Mouse (Mus musculus) midbrain, embryonic 10.5 days (tissue): Measurements from ENCODE around the gene Lrfn5. TPM values are rescaled to one million over a fixed set of nuclear protein-coding genes. Genes with fewer than 3 reads are reported as not detected.

Source experiments
- DNase-seq: peaks from one replicate; pipeline ENCODE4 v3.0.0-alpha.2; 2017; ENCODE audit warnings: low spot score
- H3K27ac ChIP-seq: fragments of 300-500 bp; sonication (generic); replicated peaks from 2 replicates; pipeline ENCODE4 v1.5.1; 2016; ENCODE audit warnings: mild to moderate bottlenecking
- H3K27me3 ChIP-seq: fragments of 300-500 bp; sonication (generic); 2 replicates; pipeline ENCODE4 v1.6.1; 2016; ENCODE audit warnings: low read depth, mild to moderate bottlenecking; ENCODE audit not compliant: poor library complexity, severe bottlenecking
- H3K36me3 ChIP-seq: fragments of 300-500 bp; sonication (generic); 2 replicates; pipeline ENCODE4 v1.6.1; 2016; ENCODE audit warnings: mild to moderate bottlenecking, moderate library complexity
- H3K4me1 ChIP-seq: fragments of 300-500 bp; sonication (generic); 2 replicates; pipeline ENCODE4 v1.6.1; 2016
- H3K4me3 ChIP-seq: fragments of 300-500 bp; sonication (generic); 2 replicates; pipeline ENCODE4 v1.5.1; 2016; ENCODE audit warnings: mild to moderate bottlenecking, moderate library complexity
- H3K9me3 ChIP-seq: fragments of 300-500 bp; sonication (generic); replicated peaks from 2 replicates; pipeline ENCODE4 v1.6.1; 2016; ENCODE audit warnings: mild to moderate bottlenecking
- WGBS: fragments of 180-500 bp; shearing (Covaris S2); methylation state at CpG from one replicate; pipeline ENCODE4 v1.1.7; 2016; 5-methylcytosine and 5-hydroxymethylcytosine counted together
- polyA plus RNA-seq: library from polyadenylated mRNA; unstranded; fragments of >200 nt; fragmentation: Nextera tagmentation; extraction: Ambion mirVana; gene quantifications from 2 replicates; pipeline ENCODE4 v1.2.1, GENCODE M21; 2016

Gene Lrfn5
- polyA plus RNA-seq: 0.73 and 0.94 TPM in 2 replicates

- DNase-seq: peak; percentile 83
- Histone ChIP-seq H3K4me1 (peaks cover 27% of the 10 kb centered on the region), H3K4me3 (peak within 1 kb of the TSS; percentile 71), H3K27ac (peak within 1 kb of the TSS; percentile 86), H3K27me3 (peaks cover 77% of the 10 kb centered on the region), H3K36me3 (no peaks in the 10 kb centered on the region), H3K9me3 (no peaks in the 10 kb centered on the region)
- under 1% methylated on average over 49 of the region's 50 CpGs for WGBS
Measured at GRCm38 (mm10) chr12:61522829-61523370, at the start of gene Lrfn5. Gene Lrfn5, plus strand, starts transcription at chr12:61523150.

GRCm38 (mm10) chr12:61521501-61522147 lies 1.3 kb upstream of the Lrfn5 start:
- WGBS: 2% methylated on average over 20 of the region's 20 CpGs
- Histone ChIP-seq H3K9me3 (no peaks in the 10 kb centered on the region), H3K27ac (no peak overlapping the region), H3K4me1 (peaks cover 27% of the 10 kb centered on the region), H3K36me3 (no peaks in the 10 kb centered on the region), H3K27me3 (peaks cover 68% of the 10 kb centered on the region), H3K4me3 (peak overlapping the region; percentile 42)
- peak; percentile 24 for DNase-seq

- WGBS: 3% methylated on average over 6 of the region's 6 CpGs
- DNase-seq: no peak
- Histone ChIP-seq H3K36me3 (no peaks in the 10 kb centered on the region), H3K27me3 (peaks cover 73% of the 10 kb centered on the region), H3K9me3 (no peaks in the 10 kb centered on the region), H3K27ac (no peak overlapping the region), H3K4me1 (peaks cover 27% of the 10 kb centered on the region), H3K4me3 (peak overlapping the region; percentile 71)
Measured at GRCm38 (mm10) chr12:61522148-61522828, 662 bp upstream of the Lrfn5 start.

- H3K4me1 ChIP-seq: peaks cover 27% of the 10 kb centered on the region
- H3K4me3 ChIP-seq: peak overlapping the region; percentile 71
- no peak overlapping the region; the same call in 1 of the 2 replicates for H3K27ac ChIP-seq
- WGBS: 2% methylated on average over 16 of the region's 16 CpGs
- no peaks in the 10 kb centered on the region for H3K9me3 ChIP-seq
- peak; percentile 52 for DNase-seq
- H3K36me3 ChIP-seq: no peaks in the 10 kb centered on the region
- peaks cover 77% of the 10 kb centered on the region for H3K27me3 ChIP-seq
Measured at GRCm38 (mm10) chr12:61523631-61524182, 757 bp downstream of the Lrfn5 start.

- Histone ChIP-seq H3K27me3 (peaks cover 77% of the 10 kb centered on the region), H3K4me1 (peaks cover 27% of the 10 kb centered on the region), H3K9me3 (no peaks in the 10 kb centered on the region), H3K27ac (no peak overlapping the region), H3K36me3 (no peaks in the 10 kb centered on the region), H3K4me3 (peak overlapping the region; percentile 71)
- under 1% methylated on average over 33 of the region's 33 CpGs for WGBS
- peak; percentile 46 for DNase-seq
Measured at GRCm38 (mm10) chr12:61524183-61524651, 1.3 kb downstream of the Lrfn5 start.

GRCm38 (mm10) chr12:61526199-61526598 lies 3.2 kb downstream of the Lrfn5 start:
- H3K36me3 ChIP-seq: no peaks in the 10 kb centered on the region
- no peak overlapping the region for H3K27ac ChIP-seq
- H3K4me3 ChIP-seq: no peak overlapping the region
- no peaks in the 10 kb centered on the region for H3K9me3 ChIP-seq
- H3K4me1 ChIP-seq: peaks cover 27% of the 10 kb centered on the region
- H3K27me3 ChIP-seq: peaks cover 60% of the 10 kb centered on the region
- peak; percentile 47 for DNase-seq
- 1% methylated on average over 9 of the region's 9 CpGs for WGBS

- WGBS: 86% methylated on average over 5 of the region's 5 CpGs
- no peaks in the 10 kb centered on the region for H3K4me1 ChIP-seq
- H3K9me3 ChIP-seq: no peaks in the 10 kb centered on the region
- no peaks in the 10 kb centered on the region for H3K36me3 ChIP-seq
- H3K4me3 ChIP-seq: no peak overlapping the region
- H3K27me3 ChIP-seq: no peaks in the 10 kb centered on the region
- no peak for DNase-seq
- no peak overlapping the region for H3K27ac ChIP-seq
Measured at GRCm38 (mm10) chr12:61579949-61580348, 57.0 kb downstream of the Lrfn5 start.

- H3K4me1 ChIP-seq: no peaks in the 10 kb centered on the region
- H3K36me3 ChIP-seq: no peaks in the 10 kb centered on the region
- no peaks in the 10 kb centered on the region for H3K27me3 ChIP-seq
- H3K9me3 ChIP-seq: no peaks in the 10 kb centered on the region
- H3K4me3 ChIP-seq: no peak overlapping the region
- no peak for DNase-seq
- H3K27ac ChIP-seq: no peak overlapping the region
Measured at GRCm38 (mm10) chr12:61600305-61600704, 77.4 kb downstream of the Lrfn5 start.

- Histone ChIP-seq H3K27me3 (no peaks in the 10 kb centered on the region), H3K36me3 (no peaks in the 10 kb centered on the region), H3K9me3 (no peaks in the 10 kb centered on the region), H3K27ac (no peak overlapping the region), H3K4me3 (no peak overlapping the region), H3K4me1 (no peaks in the 10 kb centered on the region)
- whole genome bisulfite sequencing: 94% methylated on average over 3 of the region's 3 CpGs
- DNase-seq: no peak
Measured at GRCm38 (mm10) chr12:61607871-61608270, 84.9 kb downstream of the Lrfn5 start.

- Histone ChIP-seq H3K27ac (no peak overlapping the region), H3K4me3 (no peak overlapping the region), H3K4me1 (no peaks in the 10 kb centered on the region), H3K9me3 (no peaks in the 10 kb centered on the region), H3K27me3 (no peaks in the 10 kb centered on the region), H3K36me3 (no peaks in the 10 kb centered on the region)
- 77% methylated on average over 1 of the region's 1 CpGs for WGBS
- no peak for DNase-seq
Measured at GRCm38 (mm10) chr12:61610081-61610480, 87.1 kb downstream of the Lrfn5 start.

- H3K4me1 ChIP-seq: no peaks in the 10 kb centered on the region
- H3K4me3 ChIP-seq: no peak overlapping the region
- no peaks in the 10 kb centered on the region for H3K36me3 ChIP-seq
- H3K27me3 ChIP-seq: no peaks in the 10 kb centered on the region
- no peaks in the 10 kb centered on the region for H3K9me3 ChIP-seq
- no peak for DNase-seq
- H3K27ac ChIP-seq: no peak overlapping the region
Measured at GRCm38 (mm10) chr12:61624532-61624931, 101.6 kb downstream of the Lrfn5 start.

GRCm38 (mm10) chr12:61654380-61654779 lies 131.4 kb downstream of the Lrfn5 start:
- H3K36me3 ChIP-seq: no peaks in the 10 kb centered on the region
- DNase-seq: no peak
- H3K4me1 ChIP-seq: no peaks in the 10 kb centered on the region
- H3K9me3 ChIP-seq: no peaks in the 10 kb centered on the region
- no peak overlapping the region for H3K4me3 ChIP-seq
- H3K27me3 ChIP-seq: no peaks in the 10 kb centered on the region
- WGBS: 91% methylated on average over 5 of the region's 5 CpGs
- no peak overlapping the region for H3K27ac ChIP-seq

- H3K36me3 ChIP-seq: no peaks in the 10 kb centered on the region
- no peaks in the 10 kb centered on the region for H3K9me3 ChIP-seq
- H3K4me3 ChIP-seq: no peak overlapping the region
- no peak overlapping the region for H3K27ac ChIP-seq
- DNase-seq: peak; percentile 22
- no peaks in the 10 kb centered on the region for H3K4me1 ChIP-seq
- no peaks in the 10 kb centered on the region for H3K27me3 ChIP-seq
Measured at GRCm38 (mm10) chr12:61723158-61723557, 200.2 kb downstream of the Lrfn5 start.
